Mouse (Mus musculus): ENCODE measurements around the gene Ctdspl.

DNA sequence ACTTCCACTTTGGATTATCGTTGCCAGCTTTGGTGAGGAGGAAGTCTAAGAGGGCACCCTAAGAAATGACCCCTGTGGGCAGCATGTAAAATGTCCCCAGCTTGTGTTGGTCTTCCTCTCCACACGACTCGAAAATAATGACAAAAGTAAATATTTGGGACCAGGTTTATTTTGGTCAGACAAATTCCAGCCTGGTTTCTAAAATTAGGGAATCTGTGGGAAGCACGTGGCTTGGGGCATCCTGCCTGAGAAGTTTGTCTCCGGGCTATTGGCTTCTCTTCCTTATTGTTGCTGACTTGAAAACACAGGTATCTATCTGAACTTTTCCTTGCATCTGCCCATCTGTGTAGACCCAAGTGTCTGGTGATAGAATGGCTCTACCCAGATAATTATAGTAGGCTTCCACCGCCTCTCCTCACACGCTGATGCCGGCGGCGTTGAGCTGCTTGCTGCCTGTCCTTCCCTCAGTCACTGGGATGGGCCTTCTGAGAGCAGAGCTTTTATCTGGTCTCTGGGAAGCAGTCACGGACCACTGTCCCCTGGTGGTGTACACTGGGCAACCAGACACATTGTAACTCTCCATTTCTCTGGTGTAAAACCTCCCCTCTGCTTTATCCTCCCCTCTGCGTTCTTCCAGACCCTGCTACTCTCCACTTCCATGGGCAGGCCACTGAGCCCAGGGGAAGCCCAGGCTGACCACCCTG is 68.4 kb downstream of the Ctdspl start:
- TF ChIP-seq CTCF (IDR thresholded peaks at IDR 0.05; ENCODE audit: borderline replicate concordance, insufficient read depth, low read length) (no peak), POLR2A (IDR thresholded peaks at IDR 0.05; ENCODE audit: low read depth, low read length) (no peak)
